Mouse (Mus musculus): ENCODE results near the gene Tcf7l1. TPM values are rescaled to one million over a fixed set of nuclear protein-coding genes. Genes with fewer than 3 reads are reported as not detected.
A peak's percentile ranks its signal among the peaks of the same experiment; 100 is the strongest.

Tcf7l1 gene
- total and polyA plus RNA-seq, 3 experiments, result not detected

GRCm38 (mm10) chr6:72616643-72617288 is 172.3 kb downstream of the Tcf7l1 start, which contains the start of gene Tgoln1 (continued):
- peak; percentile 84 for TF ChIP-seq KAT2A (conservative IDR thresholded peaks at IDR 0.05; ENCODE audit: low read depth, low read length)
- TF ChIP-seq POLR2A (IDR thresholded peaks at IDR 0.05; ENCODE audit: control insufficient read depth in 1 of 2, insufficient read depth in 1 of 2, low read depth in 1 of 2, low read length in 2 of 2, poor library complexity in 1 of 2), result peak; percentile 80 to 94
- TF ChIP-seq ZNF384 (IDR thresholded peaks at IDR 0.05; ENCODE audit: low read depth, low read length), result no peak; the same call in 1 of the 2 replicates

- no peaks in the 10 kb centered on the region for H3K27me3 ChIP-seq (ENCODE audit: control insufficient read depth in 1 of 2, insufficient read depth in 2 of 2, low read length in 2 of 2)
- TF ChIP-seq ZKSCAN1 (IDR thresholded peaks at IDR 0.05; ENCODE audit: low read depth, low read length) (no peak), POLR2AphosphoS5 (IDR thresholded peaks at IDR 0.05; ENCODE audit: borderline replicate concordance, low read depth, low read length) (no peak), USF2 (IDR thresholded peaks at IDR 0.05; ENCODE audit: borderline replicate concordance in 1 of 2, insufficient read depth in 1 of 2, low read depth in 1 of 2, low read length in 2 of 2) (no peak), TAL1 (IDR thresholded peaks at IDR 0.05; ENCODE audit: low read length) (no peak), ZMIZ1 (IDR thresholded peaks at IDR 0.05; ENCODE audit: low read depth, low read length) (no peak), POLR2A (IDR thresholded peaks at IDR 0.05; ENCODE audit: control insufficient read depth in 1 of 2, insufficient read depth in 1 of 2, low read depth in 1 of 2, low read length in 2 of 2, poor library complexity in 1 of 2) (no peak), MYB (IDR thresholded peaks at IDR 0.05; ENCODE audit: low read depth, low read length) (no peak), NELFE (IDR thresholded peaks at IDR 0.05; ENCODE audit: low read depth, low read length) (no peak), CTCF (IDR thresholded peaks at IDR 0.05 in 2 of 3, conservative IDR thresholded peaks at IDR 0.05 in 1 of 3; ENCODE audit: control insufficient read depth in 1 of 3, insufficient read depth in 1 of 3, low read depth in 2 of 3, low read length in 3 of 3, poor library complexity in 1 of 3, severe bottlenecking in 1 of 3) (no peak), HCFC1 (IDR thresholded peaks at IDR 0.05; ENCODE audit: low read depth, low read length) (no peak), TBP (IDR thresholded peaks at IDR 0.05; ENCODE audit: low read depth, low read length) (no peak), MAX (IDR thresholded peaks at IDR 0.05; ENCODE audit: low read length) (no peak), JUND (IDR thresholded peaks at IDR 0.05; ENCODE audit: low read depth, low read length) (no peak), MAZ (IDR thresholded peaks at IDR 0.05; ENCODE audit: low read depth, low read length) (no peak), BHLHE40 (IDR thresholded peaks at IDR 0.05; ENCODE audit: borderline replicate concordance, low read depth, low read length) (no peak), CHD1 (IDR thresholded peaks at IDR 0.05; ENCODE audit: low read depth, low read length) (no peak)
- H3K4me1 ChIP-seq (ENCODE audit: control insufficient read depth in 1 of 2, insufficient read depth in 2 of 2, low read length in 2 of 2), result peaks cover 4 to 6% of the 10 kb centered on the region in 2 experiments; a peak in 3 of 4 replicates
- H3K9me3 ChIP-seq (replicated peaks; ENCODE audit: insufficient read depth, low read length), result no peaks in the 10 kb centered on the region
- H3K79me2 ChIP-seq (ENCODE audit: control insufficient read depth, insufficient read depth, low read length, poor library complexity), result peaks cover 18% of the 10 kb centered on the region
- peak overlapping the region; percentile 84 for H3K9ac ChIP-seq (ENCODE audit: control insufficient read depth, low read depth, low read length, poor library complexity, severe bottlenecking)
- H3K36me3 ChIP-seq (ENCODE audit: control insufficient read depth in 1 of 2, insufficient read depth in 2 of 2, low read length in 2 of 2), result peaks cover 4 to 12% of the 10 kb centered on the region in 2 experiments
- peak; percentile 36 for DNase-seq (ENCODE audit: low read depth, low spot score)
- peak overlapping the region; percentile 72 to 87 for H3K4me3 ChIP-seq (ENCODE audit: control insufficient read depth in 1 of 2, insufficient read depth in 1 of 2, low read depth in 2 of 2, low read length in 2 of 2)
- H3K27ac ChIP-seq (ENCODE audit: control insufficient read depth, low read depth, low read length), result no peak overlapping the region
Measured at GRCm38 (mm10) chr6:72615561-72616375, 173.3 kb downstream of the Tcf7l1 start.
